Mouse (Mus musculus) cerebellum, adult 18-20 months (tissue): ENCODE measurements around the gene Gm20219.

Source experiments
- DNase-seq, 2 experiments: peaks; one replicate each; pipeline ENCODE4 v3.0.0; 2021

Gm20219 gene

GRCm38 (mm10) chr17:56552781-56553363 lies 1.3 kb downstream of the Gm20219 start:
- DNase-seq, result peak; percentile 65 to 79

GRCm38 (mm10) chr17:56551841-56552581 lies 2.2 kb downstream of the Gm20219 start:
- no peak for DNase-seq

GRCm38 (mm10) chr17:56550784-56551475 lies 3.3 kb downstream of the Gm20219 start:
- DNase-seq, result peak in 1 of 2 experiments; percentile 21

GRCm38 (mm10) chr17:56548605-56549105 lies 5.5 kb downstream of the Gm20219 start:
- DNase-seq, result peak in 1 of 2 experiments; percentile 5

DNA sequence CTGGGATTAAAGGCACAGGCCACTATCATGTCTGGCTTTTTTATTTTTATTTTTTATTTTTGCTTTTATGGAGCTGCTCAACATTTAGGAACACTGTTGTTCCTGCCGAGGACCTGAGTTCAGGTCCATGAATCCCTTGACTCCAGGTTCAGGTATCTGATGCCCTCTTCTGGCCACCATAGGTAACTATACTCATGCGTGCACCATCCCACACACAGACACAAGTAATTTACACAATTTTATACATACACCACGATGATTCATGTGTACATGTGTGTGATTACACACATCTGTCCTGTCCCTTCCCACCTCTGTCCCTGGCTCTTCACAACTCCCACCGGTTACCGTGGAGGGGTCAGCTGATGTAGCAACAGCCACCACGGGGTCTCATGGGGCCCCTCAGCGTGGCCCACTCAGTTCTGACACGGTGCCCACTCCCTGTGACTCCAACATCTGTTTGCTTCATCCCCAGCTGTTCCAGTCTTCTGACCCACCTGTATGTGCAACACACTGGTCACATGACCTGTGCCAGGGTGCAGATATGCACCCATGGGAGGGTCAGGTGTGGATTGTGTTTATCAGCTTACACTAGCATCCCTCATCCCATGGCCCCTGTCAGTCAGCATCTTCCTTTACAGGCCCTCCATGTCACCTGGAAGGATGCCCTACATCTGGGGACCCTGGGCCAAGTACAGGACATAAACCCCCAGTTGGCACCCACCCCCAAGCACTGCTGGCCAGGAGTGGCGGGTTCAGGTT lies 6.2 kb downstream of the Gm20219 start:
- peak in 1 of 2 experiments; percentile 27 for DNase-seq

GRCm38 (mm10) chr17:56547116-56547845 lies 6.9 kb downstream of the Gm20219 start:
- peak; percentile 83 to 89 for DNase-seq

DNA sequence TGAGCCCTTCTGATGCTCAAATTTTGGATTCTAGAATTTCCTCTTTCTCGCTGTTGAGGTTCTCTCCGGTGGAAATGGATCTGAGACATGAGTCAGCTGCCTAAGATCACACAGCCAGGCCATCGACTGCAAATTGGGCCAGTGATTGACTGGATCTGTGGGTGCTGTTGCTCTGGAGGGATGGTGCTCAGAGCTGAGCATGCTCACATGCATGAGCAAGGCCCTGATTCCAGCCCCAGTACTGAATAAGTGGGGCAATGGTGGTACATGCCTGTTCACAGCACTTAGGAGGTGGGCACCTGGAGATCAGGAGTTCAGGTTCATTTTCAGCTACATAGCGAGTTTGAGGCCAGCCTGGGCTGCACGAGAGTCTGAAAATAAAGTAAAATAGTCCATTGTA lies 7.6 kb downstream of the Gm20219 start:
- no peak for DNase-seq

GRCm38 (mm10) chr17:56545945-56546344 lies 8.2 kb downstream of the Gm20219 start:
- DNase-seq, result no peak

GRCm38 (mm10) chr17:56544699-56545387 lies 9.3 kb downstream of the Gm20219 start:
- DNase-seq, result no peak

DNA sequence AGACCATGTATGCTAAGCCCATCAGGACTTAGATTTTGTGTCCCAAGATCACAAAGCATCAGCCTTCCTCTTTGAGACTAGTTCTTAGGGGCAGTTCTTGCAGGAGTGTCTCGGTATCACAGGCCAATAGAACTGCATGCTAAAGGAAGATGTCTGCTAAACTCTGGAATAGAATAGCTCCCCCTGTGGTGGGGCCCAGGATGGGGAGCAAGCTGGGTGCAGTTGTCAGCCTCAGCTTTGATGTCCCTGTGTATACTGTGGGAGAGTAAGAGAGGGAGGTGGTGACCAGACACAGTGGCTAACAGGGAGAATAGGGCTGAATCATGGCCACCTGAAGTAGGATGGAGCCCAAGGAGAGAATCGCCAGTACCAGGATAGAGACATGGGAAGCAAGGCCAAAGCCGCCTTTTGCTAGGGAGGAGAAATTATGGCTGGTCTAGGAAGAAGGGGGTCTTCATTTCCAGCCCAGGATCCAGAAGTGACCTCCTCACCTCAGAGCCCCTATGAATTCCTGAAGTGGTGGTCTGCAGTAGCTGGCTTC lies 10.4 kb downstream of the Gm20219 start:
- no peak for DNase-seq

DNA sequence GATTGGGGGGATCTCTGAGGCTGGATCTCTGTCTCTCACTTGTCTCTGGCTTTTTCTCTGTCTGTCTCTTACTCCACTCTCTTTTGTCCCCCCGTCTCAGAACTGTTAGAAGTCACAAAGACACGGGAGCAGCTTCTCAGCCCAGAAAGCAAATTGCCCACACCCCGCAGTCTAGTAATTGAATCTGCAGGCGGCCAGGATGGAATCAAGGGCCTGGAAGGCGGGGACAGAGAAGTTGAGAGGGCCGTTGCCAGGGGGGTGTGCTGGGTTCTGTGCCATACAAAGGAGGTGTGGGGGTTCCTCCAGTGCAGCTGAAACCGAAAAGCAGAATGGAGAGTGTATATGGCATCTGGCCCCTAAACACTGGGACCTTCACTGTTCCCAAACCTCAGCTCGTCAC lies 11.5 kb downstream of the Gm20219 start:
- no peak for DNase-seq

DNA sequence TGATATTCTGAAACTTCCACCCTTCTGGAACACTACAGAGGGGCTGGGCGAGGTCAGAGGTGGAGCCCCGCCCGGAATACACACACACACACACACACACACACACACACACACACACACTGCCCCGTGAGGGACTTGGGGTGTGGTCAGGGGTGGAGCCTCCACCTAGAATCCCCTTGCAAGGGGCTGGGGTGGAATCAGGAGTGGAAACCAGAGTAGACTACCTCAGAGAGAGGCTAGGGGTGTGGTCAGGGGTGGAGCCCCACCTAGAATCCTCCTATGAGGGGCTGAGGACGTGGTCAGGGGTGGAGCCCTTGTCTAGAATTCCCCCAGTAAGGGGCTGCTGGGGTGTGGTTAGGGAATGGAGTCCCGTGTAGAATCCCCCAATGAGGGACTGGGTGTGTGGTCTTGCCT lies 13.6 kb downstream of the Gm20219 start:
- no peak for DNase-seq

DNA sequence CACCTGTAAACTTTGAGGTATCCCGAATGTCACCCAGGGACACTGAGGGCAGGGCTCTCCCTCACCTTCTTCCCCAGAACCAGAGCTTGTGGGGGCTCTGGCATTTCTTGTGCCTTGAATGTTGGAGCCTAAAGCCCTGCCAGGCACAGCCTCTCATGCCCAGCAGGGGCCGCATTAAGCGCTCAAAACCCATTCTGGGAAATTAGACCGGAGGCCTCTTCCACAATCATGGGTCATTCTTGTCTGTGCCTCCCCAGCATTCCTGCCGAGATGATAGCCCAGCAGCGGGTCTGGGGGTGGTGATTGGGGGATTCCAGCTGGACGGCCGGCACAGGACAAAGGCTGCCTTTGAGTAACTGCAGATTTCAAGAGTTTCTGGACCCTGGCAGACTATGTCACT lies 16.3 kb downstream of the Gm20219 start:
- DNase-seq, result no peak

GRCm38 (mm10) chr17:56536874-56537273 lies 17.3 kb downstream of the Gm20219 start:
- DNase-seq, result no peak

DNA sequence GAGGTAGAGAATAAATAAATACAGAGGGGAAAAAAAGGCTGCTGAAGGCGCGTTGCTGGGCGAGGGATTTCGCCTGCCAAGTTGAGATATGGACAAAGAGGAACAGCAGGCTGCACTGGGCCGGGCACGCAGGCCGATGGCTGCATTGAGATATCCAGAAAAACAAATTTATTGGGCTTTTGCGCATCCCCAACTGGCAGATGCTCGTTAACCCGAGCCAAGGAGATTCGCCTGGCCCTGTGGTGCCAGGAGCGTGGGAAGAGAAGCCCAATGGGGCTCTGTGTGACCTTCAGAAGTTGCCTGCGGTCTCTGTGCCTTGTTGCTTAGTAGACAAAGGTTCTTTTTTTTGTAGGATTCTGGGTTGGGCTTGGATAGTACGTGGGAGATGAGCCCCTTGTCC lies 18.0 kb downstream of the Gm20219 start:
- DNase-seq, result no peak

- DNase-seq, result no peak
Observed at GRCm38 (mm10) chr17:56524943-56525342, 29.2 kb downstream of the Gm20219 start.

- DNase-seq, result no peak
Observed at GRCm38 (mm10) chr17:56522744-56523143, 31.4 kb downstream of the Gm20219 start.

- DNase-seq, result no peak
Observed at GRCm38 (mm10) chr17:56515690-56516410, 38.3 kb downstream of the Gm20219 start.

GRCm38 (mm10) chr17:56514916-56515315 lies 39.3 kb downstream of the Gm20219 start:
- no peak for DNase-seq

DNA sequence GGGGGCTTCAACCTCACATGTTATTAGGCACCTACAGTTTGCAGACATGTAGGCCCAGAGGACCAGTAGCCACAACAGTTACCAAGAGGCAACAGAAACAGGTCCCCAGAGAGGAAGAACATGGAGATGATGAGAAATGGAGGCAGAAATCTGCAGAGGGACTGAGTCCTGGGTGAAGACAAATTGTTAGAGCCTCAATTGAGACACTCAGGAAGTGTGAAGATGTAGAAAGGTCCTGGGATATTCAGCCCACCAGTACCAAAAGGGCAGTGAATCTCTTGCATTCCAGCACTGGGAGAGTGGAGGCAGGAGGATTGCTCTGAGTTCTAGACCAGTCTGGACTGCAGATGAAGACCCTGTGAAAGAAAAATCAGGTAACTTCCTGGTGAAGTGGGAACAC lies 39.9 kb downstream of the Gm20219 start:
- no peak for DNase-seq

- no peak for DNase-seq
Observed at GRCm38 (mm10) chr17:56512310-56512709, 41.9 kb downstream of the Gm20219 start, which contains the start of gene Znrf4. Znrf4 (minus strand) TSS chr17:56512431.
